In genomic region chr9:121822585-121822991, GRCm38 (mm10) we compare ENCODE assay signal across 10 mouse cellular contexts. TPM values are rescaled to one million over a fixed set of nuclear protein-coding genes. Genes with fewer than 3 reads are reported as not detected.
DNase-seq lines count a peak whose midpoint lies in the region; ATAC-seq lines count a peak whose summit lies in the region.
"Had no signal": no experiment of that assay in that cellular context is flagged by ENCODE, and none has a peak within 500 bp of the region (broad histone marks: within the 10 kb centered on the region; RNA-seq: fewer than 3 reads in every experiment).

No protein-coding gene starts in this region.

- ATAC-seq in forebrain, embryonic 13.5 days: peak; percentile 89
- ATAC-seq in megakaryocyte-erythroid progenitor cell, adult 5-6 weeks (replicated peaks; ENCODE audit: low FRiP score, low TSS enrichment, poor library complexity, severe bottlenecking): no peak

- no peak overlapping the region for H3K4me2 ChIP-seq in forebrain, embryonic 13.5 days

- DNase-seq in forebrain, embryonic 10.5 days (ENCODE audit: extremely low spot score, low spot score): no peak
- peak; percentile 49 for DNase-seq in right cerebral cortex, adult 18-20 months
- DNase-seq in right cerebral cortex, postnatal 25 days: no peak
- peak; percentile 81 for DNase-seq in layer of hippocampus, adult 9-11 months
- no peak for DNase-seq in ovary, adult 18-20 months (ENCODE audit: low spot score)
- DNase-seq in ovary, postnatal 10 days (ENCODE audit: low spot score): no peak

- H3K27ac ChIP-seq in forebrain, embryonic 13.5 days: peak overlapping the region; percentile 73
- H3K27ac ChIP-seq in forebrain, embryonic 10.5 days: no peak overlapping the region
- H3K27ac ChIP-seq: macrophage had no signal

- no peaks in the 10 kb centered on the region for H3K9me3 ChIP-seq in forebrain, embryonic 13.5 days (replicated peaks)
- no peaks in the 10 kb centered on the region for H3K9me3 ChIP-seq in forebrain, embryonic 10.5 days

- no peak overlapping the region for H3K9ac ChIP-seq in forebrain, embryonic 13.5 days

- 69% methylated on average over 6 of the region's 6 CpGs for WGBS in forebrain, embryonic 13.5 days
- 79% methylated on average over 6 of the region's 6 CpGs for WGBS in forebrain, embryonic 10.5 days

- peaks cover 19% of the 10 kb centered on the region for H3K4me1 ChIP-seq in forebrain, embryonic 13.5 days
- no peaks in the 10 kb centered on the region for H3K4me1 ChIP-seq in forebrain, embryonic 10.5 days

- H3K4me3 ChIP-seq in forebrain, embryonic 13.5 days: no peak overlapping the region
- no peak overlapping the region for H3K4me3 ChIP-seq in forebrain, embryonic 10.5 days

- no peaks in the 10 kb centered on the region for H3K27me3 ChIP-seq in forebrain, embryonic 13.5 days
- no peaks in the 10 kb centered on the region for H3K27me3 ChIP-seq in forebrain, embryonic 10.5 days (ENCODE audit: poor library complexity, severe bottlenecking)

- H3K36me3 ChIP-seq in forebrain, embryonic 13.5 days (ENCODE audit: poor library complexity, severe bottlenecking): no peaks in the 10 kb centered on the region
- no peaks in the 10 kb centered on the region for H3K36me3 ChIP-seq in forebrain, embryonic 10.5 days (replicated peaks)

RNA-seq across cellular contexts. Expression of gene Ccdc13, which starts 16.7 kb away (rescaled TPM):
- polyA plus RNA-seq in forebrain, embryonic 13.5 days (2015; fragmentation: Nextera tagmentation; extraction: Ambion mirVana): 2.9 TPM in 2 replicates
- polyA plus RNA-seq in forebrain, embryonic 10.5 days (2016; fragmentation: Nextera tagmentation; extraction: Ambion mirVana): 2.6 and 2.7 TPM in 2 replicates
- not detected in 2 replicates for total RNA-seq in megakaryocyte-erythroid progenitor cell, adult 5-6 weeks (2014; fragmentation: Nextera tagmentation)
- total RNA-seq in megakaryocyte-erythroid progenitor cell, adult 5-6 weeks (2017): not detected in 2 replicates
- polyA plus RNA-seq: macrophage had no signal

RNA-seq across cellular contexts. Expression of gene Hhatl, which starts 30.3 kb away (rescaled TPM):
- polyA plus RNA-seq in forebrain, embryonic 13.5 days (2015; fragmentation: Nextera tagmentation; extraction: Ambion mirVana): 0.09 and 0.16 TPM in 2 replicates
- not detected in 2 replicates for polyA plus RNA-seq in forebrain, embryonic 10.5 days (2016; fragmentation: Nextera tagmentation; extraction: Ambion mirVana)
- not detected in 2 replicates for total RNA-seq in megakaryocyte-erythroid progenitor cell, adult 5-6 weeks (2014; fragmentation: Nextera tagmentation)
- not detected in 2 replicates for total RNA-seq in megakaryocyte-erythroid progenitor cell, adult 5-6 weeks (2017)
- total RNA-seq: hematopoietic stem cell, adult 5-6 weeks had no signal
- polyA plus RNA-seq: macrophage had no signal

RNA-seq across cellular contexts. Expression of gene Higd1a, which starts 35.6 kb away (rescaled TPM):
- 151 and 159 TPM in 2 replicates for polyA plus RNA-seq in forebrain, embryonic 13.5 days (2015; fragmentation: Nextera tagmentation; extraction: Ambion mirVana)
- 229 and 238 TPM in 2 replicates for polyA plus RNA-seq in forebrain, embryonic 10.5 days (2016; fragmentation: Nextera tagmentation; extraction: Ambion mirVana)
- total RNA-seq in megakaryocyte-erythroid progenitor cell, adult 5-6 weeks (2014; fragmentation: Nextera tagmentation): 119 and 156 TPM in 2 replicates
- total RNA-seq in megakaryocyte-erythroid progenitor cell, adult 5-6 weeks (2017): 28.6 and 33.5 TPM in 2 replicates

RNA-seq across cellular contexts. Expression of gene Klhl40, which starts 45.2 kb away (rescaled TPM):
- 0.13 and 0.49 TPM in 2 replicates for polyA plus RNA-seq in forebrain, embryonic 13.5 days (2015; fragmentation: Nextera tagmentation; extraction: Ambion mirVana)
- polyA plus RNA-seq in forebrain, embryonic 10.5 days (2016; fragmentation: Nextera tagmentation; extraction: Ambion mirVana): 0.12 TPM in 1 of 2 replicates, not detected in the other
- total RNA-seq in megakaryocyte-erythroid progenitor cell, adult 5-6 weeks (2014; fragmentation: Nextera tagmentation): not detected in 2 replicates
- total RNA-seq in megakaryocyte-erythroid progenitor cell, adult 5-6 weeks (2017): not detected in 2 replicates
- total RNA-seq: hematopoietic stem cell, adult 5-6 weeks had no signal
- polyA plus RNA-seq: macrophage had no signal

Comparison
In these comparisons a context has a peak if more than half of its experiments do, and no peak if none do; other contexts are left out.
1. DNase-seq: peak in right cerebral cortex, adult 18-20 months (single experiment) and layer of hippocampus, adult 9-11 months (single experiment); none in forebrain, embryonic 10.5 days (single experiment), right cerebral cortex, postnatal 25 days (single experiment), ovary, adult 18-20 months (single experiment) and ovary, postnatal 10 days (single experiment).